Mouse (Mus musculus) heart, adult 2 months (tissue): ENCODE results near the gene Smarce1. TPM values are rescaled to one million over a fixed set of nuclear protein-coding genes. Genes with fewer than 3 reads are reported as not detected.
A peak's percentile ranks its signal among the peaks of the same experiment; 100 is the strongest.
"Not testable (repeated sequence)": the region's sequence is repeated elsewhere in the genome, so short reads cannot be mapped to it uniquely, and the experiment has no call there.

Experiments
- DNase-seq, 2 experiments: peaks; one replicate each; pipeline ENCODE4 v3.0.0; 2021
- H3K27ac ChIP-seq: fragments of 200-600 bp; 2 replicates; pipeline ENCODE4 v1.8.1; 2022
- H3K27me3 ChIP-seq: fragments of 200-500 bp; 2 replicates; pipeline ENCODE4 v1.6.1; 2012; ENCODE audit warnings: mild to moderate bottlenecking, low read length, inconsistent platforms, mixed read lengths; ENCODE audit not compliant: control insufficient read depth, insufficient read depth
- H3K36me3 ChIP-seq: fragments of 200-500 bp; 2 replicates; pipeline ENCODE4 v1.6.1; 2012; ENCODE audit warnings: low read length, inconsistent platforms; ENCODE audit not compliant: control insufficient read depth, insufficient read depth
- H3K4me1 ChIP-seq: fragments of 200-500 bp; 2 replicates; pipeline ENCODE4 v1.6.1; 2011; ENCODE audit warnings: low read length; ENCODE audit not compliant: control insufficient read depth, insufficient read depth
- H3K4me3 ChIP-seq: fragments of 200-600 bp; 2 replicates; pipeline ENCODE4 v1.8.1; 2022
- H3K79me2 ChIP-seq: fragments of 200-500 bp; replicated peaks from 2 replicates; pipeline ENCODE4 v1.6.1; 2012; ENCODE audit warnings: mild to moderate bottlenecking, inconsistent platforms, low read length, moderate library complexity, mixed read lengths; ENCODE audit not compliant: control insufficient read depth, insufficient read depth
- H3K9ac ChIP-seq: fragments of 200-500 bp; 2 replicates; pipeline ENCODE4 v1.6.1; 2012; ENCODE audit warnings: low read depth, mild to moderate bottlenecking, control low read depth, inconsistent platforms, low read length, mixed read lengths
- CTCF ChIP-seq: fragments of 200-600 bp; IDR thresholded peaks from 2 replicates; pipeline ENCODE4 v1.8.1; 2022; ENCODE audit warnings: antibody characterized with exemption, mild to moderate bottlenecking, moderate library complexity
- EP300 ChIP-seq: fragments of 200-500 bp; IDR thresholded peaks from 2 replicates; pipeline ENCODE4 v1.6.1; 2011; ENCODE audit warnings: low read depth, low read length, control low read depth; ENCODE audit not compliant: insufficient read depth
- POLR2A ChIP-seq: fragments of 200-500 bp; IDR thresholded peaks from 2 replicates; pipeline ENCODE4 v1.6.1; 2011; ENCODE audit warnings: mild to moderate bottlenecking, low read depth, low read length, control low read depth; ENCODE audit not compliant: insufficient read depth
- WGBS: fragments of 180-500 bp; shearing (Covaris S2); methylation state at CpG from one replicate; pipeline ENCODE4 v1.1.7; 2018; 5-methylcytosine and 5-hydroxymethylcytosine counted together
- intact Hi-C: fragments of 180-260 bp; cut with DNase I; formaldehyde crosslinking; loops from one replicate; pipeline ENCODE4 v1.15.1; 2025
- polyA plus RNA-seq: library from polyadenylated mRNA; depleted of rRNA; stranded (reverse); fragments of >200 nt; gene quantifications from 2 replicates; pipeline ENCODE4 v1.2.3, GENCODE M21; 2012
- total RNA-seq, 2 experiments: library from RNA; stranded (reverse); gene quantifications; 2 replicates each; pipeline ENCODE4 v1.2.3; 2021

The Smarce1 gene
- total and polyA plus RNA-seq, 3 experiments = 22.2 to 44.6 (median 41.8) TPM

GRCm38 (mm10) chr11:99250666-99251065 is 19.8 kb upstream of the Smarce1 start:
- intact Hi-C loops = no loop called here
- Histone ChIP-seq H3K4me1 (no peaks in the 10 kb centered on the region), H3K9ac (no peak overlapping the region), H3K4me3 (no peak overlapping the region), H3K36me3 (no peaks in the 10 kb centered on the region), H3K79me2 (no peaks in the 10 kb centered on the region), H3K27ac (no peak overlapping the region), H3K27me3 (no peaks in the 10 kb centered on the region)
- TF ChIP-seq EP300 = no peak
- no peak for TF ChIP-seq POLR2A
- DNase-seq = no peak
- WGBS = 56% methylated on average over 3 of the region's 3 CpGs

GRCm38 (mm10) chr11:99250241-99250640 is 19.4 kb upstream of the Smarce1 start:
- intact Hi-C loops = no loop called here
- Histone ChIP-seq H3K36me3 (no peaks in the 10 kb centered on the region), H3K4me3 (no peak overlapping the region), H3K27ac (no peak overlapping the region), H3K27me3 (no peaks in the 10 kb centered on the region), H3K4me1 (no peaks in the 10 kb centered on the region), H3K79me2 (no peaks in the 10 kb centered on the region), H3K9ac (no peak overlapping the region)
- WGBS = 25% methylated on average over 5 of the region's 5 CpGs
- TF ChIP-seq POLR2A = no peak
- no peak for TF ChIP-seq CTCF
- TF ChIP-seq EP300 = no peak
- DNase-seq = no peak

- Histone ChIP-seq H3K9ac (no peak overlapping the region), H3K4me3 (no peak overlapping the region), H3K79me2 (no peaks in the 10 kb centered on the region), H3K27me3 (no peaks in the 10 kb centered on the region), H3K36me3 (no peaks in the 10 kb centered on the region), H3K4me1 (no peaks in the 10 kb centered on the region), H3K27ac (no peak overlapping the region)
- intact Hi-C loops = loop anchor here (2.0 to 5.0 kb wide), 2 partner anchors 44 to 62 kb away; no protein-coding TSS in a partner anchor
- WGBS = 62% methylated on average over 4 of the region's 4 CpGs
- DNase-seq = no peak
- TF ChIP-seq CTCF (peak; percentile 64), POLR2A (no peak)
Observed at GRCm38 (mm10) chr11:99249115-99249514, 18.3 kb upstream of the Smarce1 start.

- intact Hi-C loops = loop anchor here (2.0 to 5.0 kb wide), 2 partner anchors 45 to 61 kb away; no protein-coding TSS in a partner anchor
- TF ChIP-seq POLR2A (no peak), EP300 (no peak), CTCF (no peak)
- Histone ChIP-seq H3K9ac (no peak overlapping the region), H3K4me1 (no peaks in the 10 kb centered on the region), H3K27ac (no peak overlapping the region), H3K27me3 (no peaks in the 10 kb centered on the region), H3K4me3 (no peak overlapping the region), H3K36me3 (no peaks in the 10 kb centered on the region), H3K79me2 (no peaks in the 10 kb centered on the region)
- 96% methylated on average over 4 of the region's 4 CpGs for WGBS
- DNase-seq = no peak
Observed at GRCm38 (mm10) chr11:99247916-99248315, 17.1 kb upstream of the Smarce1 start.

- intact Hi-C loops = loop anchor here (2.0 kb wide), 1 partner anchor 38 kb away; no protein-coding TSS in a partner anchor
- H3K9ac ChIP-seq, H3K27ac ChIP-seq, H3K4me3 ChIP-seq, H3K4me1 ChIP-seq, H3K79me2 ChIP-seq, DNase-seq, H3K27me3 ChIP-seq, H3K36me3 ChIP-seq: not testable (repeated sequence)
- 51% methylated on average over 3 of the region's 3 CpGs for WGBS
- peak; percentile 50 for TF ChIP-seq CTCF
Observed at GRCm38 (mm10) chr11:99244519-99244918, 13.7 kb upstream of the Smarce1 start.

- Histone ChIP-seq H3K27ac (peak within 1 kb of the TSS; percentile 87), H3K9ac (peak within 1 kb of the TSS; percentile 69), H3K36me3 (no peaks in the 10 kb centered on the region), H3K4me3 (peak within 1 kb of the TSS; percentile 54), H3K27me3 (no peaks in the 10 kb centered on the region), H3K79me2 (no peaks in the 10 kb centered on the region), H3K4me1 (no peaks in the 10 kb centered on the region; the same call in 1 of the 2 replicates)
- 3% methylated on average over 17 of the region's 17 CpGs for WGBS
- TF ChIP-seq CTCF = no peak
- TF ChIP-seq EP300 = no peak
- TF ChIP-seq POLR2A = no peak; the same call in 1 of the 2 replicates
- peak; percentile 41 to 42 for DNase-seq
- intact Hi-C loops = loop anchor here (2.0 kb wide), 1 partner anchor 37 kb away; no protein-coding TSS in a partner anchor
Observed at GRCm38 (mm10) chr11:99243820-99244374, 13.1 kb upstream of the Smarce1 start, which contains the start of gene Krt222. TSS of gene Krt222 (minus strand) at chr11:99244085.
